Mouse (Mus musculus): ENCODE measurements around the gene Slc29a4.

Slc29a4 gene

DNA sequence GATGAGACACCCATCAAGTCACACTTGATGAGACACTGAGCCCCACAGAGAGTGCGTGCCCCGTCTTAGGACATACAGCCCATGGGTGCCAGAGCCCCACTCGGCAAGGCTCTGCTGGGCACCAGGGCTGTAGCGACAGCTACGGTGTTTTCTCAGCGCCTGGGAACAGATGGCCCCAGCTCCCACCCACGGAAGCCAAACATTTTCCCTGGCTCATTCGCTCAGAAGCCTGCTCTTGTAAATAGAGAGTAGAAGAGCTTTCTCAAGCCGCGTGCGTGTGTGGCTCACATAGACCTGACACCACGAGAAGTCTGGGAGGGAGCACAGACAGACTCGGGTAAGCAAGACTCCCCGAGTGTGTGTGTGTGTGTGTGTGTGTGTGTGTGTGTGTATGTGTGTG is at the start of gene Slc29a4:
Gene Slc29a4, plus strand, starts transcription at position 265 of the 400 bp plus-strand sequence.
- peak; percentile 85 for DNase-seq

DNA sequence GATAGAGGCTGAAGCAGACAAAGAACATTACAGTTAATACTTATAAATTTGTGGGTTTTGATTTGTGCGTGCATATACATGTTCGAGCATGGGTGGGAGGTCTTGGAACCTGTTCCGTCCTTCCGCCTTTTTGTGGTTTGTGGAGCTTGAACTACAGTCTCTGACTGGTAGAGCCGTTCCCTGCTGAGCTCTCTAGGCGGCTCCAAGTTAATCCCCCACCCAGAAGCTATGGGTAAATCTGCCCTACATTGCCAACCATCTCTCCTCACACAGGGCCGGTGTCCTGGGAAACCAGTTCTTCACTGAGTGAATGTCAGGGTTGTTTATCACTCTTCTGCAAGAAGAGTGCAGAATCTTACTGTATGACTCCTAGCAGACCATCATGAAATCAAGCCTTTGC is 44.1 kb upstream of the Slc29a4 start:
- DNase-seq, result no peak

DNA sequence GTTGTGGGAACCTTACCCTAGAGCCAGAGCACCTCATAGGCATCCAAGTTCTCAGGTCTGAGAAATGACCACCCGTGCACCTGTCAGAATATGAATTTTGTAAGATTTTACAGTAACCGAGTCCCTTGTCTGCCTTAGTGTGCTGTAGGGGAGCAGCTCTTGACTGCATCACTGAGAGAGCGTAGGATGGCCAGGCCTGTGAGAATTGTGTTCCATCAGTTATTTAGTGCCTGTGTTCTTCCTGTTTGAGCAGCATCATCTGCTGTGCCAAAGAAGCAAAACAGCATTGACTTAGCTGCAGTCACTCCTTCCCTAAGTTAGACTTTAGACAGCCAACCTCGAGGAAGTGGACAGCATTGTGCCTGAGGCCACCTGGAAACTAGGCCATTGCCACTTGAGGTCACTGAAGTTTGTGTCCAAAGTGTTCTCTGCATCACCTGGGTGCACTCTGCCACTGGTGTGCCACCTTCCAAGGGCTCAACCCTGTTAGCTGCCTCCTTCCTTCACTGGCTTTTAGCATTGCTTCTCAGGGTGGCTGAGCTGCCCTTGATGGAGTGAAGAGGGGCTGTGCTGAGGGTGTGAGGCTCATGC is 42.8 kb upstream of the Slc29a4 start:
- DNase-seq, result no peak

DNA sequence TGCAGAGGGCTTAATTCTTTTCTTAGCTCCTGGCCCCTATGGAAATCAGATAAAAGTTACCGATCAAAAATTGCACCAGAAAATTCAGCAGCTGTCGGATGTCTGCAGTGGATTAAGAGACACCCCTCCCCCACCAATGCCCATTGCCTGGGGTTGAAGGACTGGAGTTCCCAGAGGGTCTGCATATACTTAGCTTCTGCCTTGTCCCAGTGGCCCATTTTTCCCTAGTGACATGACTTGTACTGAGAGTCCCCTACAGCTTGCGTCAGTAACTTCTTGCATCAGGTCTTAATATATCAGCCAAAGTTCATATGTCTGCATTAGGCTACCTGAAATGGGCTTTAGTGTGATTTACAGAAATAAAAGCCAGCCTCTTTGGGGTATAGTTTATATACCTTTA is 41.9 kb upstream of the Slc29a4 start:
- DNase-seq, result no peak

DNA sequence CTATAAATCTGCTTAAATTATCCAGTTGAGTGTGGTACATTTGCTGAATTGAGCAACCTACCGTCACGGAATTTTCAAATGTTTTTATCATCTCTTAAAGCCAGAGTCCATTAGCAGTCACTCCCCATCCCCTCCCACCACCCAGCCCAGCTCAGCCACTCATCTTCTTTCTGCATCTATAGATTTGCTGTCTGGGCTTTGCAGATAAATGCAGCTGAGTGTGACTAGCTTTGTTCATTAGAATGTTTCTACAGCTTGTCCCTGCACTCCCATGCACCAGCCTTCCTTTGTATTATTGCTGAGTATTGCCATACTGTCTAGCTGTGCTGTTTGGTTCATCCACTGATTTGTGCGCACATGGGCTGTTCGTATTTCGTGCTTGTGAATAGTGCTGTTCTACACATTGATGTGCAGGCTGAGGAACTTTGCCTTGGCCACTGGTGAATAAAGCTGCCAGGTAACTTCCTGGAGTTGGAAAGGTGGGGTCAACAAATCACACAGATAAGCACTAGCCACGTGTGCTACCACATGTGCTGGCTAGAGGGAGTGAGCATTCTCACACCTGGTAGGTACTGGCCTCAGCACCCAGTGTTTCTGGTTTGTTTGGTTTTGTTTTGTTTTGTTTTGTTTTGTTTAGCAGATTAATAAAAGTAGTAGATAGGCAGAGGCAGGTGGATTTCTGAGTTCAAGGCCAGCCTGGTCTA is 41.4 kb upstream of the Slc29a4 start:
- no peak for DNase-seq

DNA sequence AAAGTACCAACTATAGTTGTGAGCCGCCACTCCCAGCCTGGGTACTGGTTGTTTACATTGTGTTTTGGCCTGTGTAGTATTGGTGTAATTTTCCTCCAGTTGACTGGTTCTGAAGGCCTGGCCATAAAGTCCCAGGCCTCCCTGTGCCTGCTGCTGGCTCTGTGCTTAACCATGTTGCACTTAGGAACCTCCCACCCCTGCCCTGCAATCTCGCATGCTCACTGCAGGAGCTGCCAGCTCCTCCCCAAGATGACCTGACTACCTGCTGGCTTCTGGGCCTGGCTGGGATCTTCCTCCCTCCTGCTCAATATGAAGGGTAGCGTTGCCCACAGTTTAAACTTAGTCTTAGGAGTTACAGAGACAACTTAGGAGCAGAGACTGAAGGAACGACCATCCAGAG is 40.0 kb upstream of the Slc29a4 start:
- DNase-seq, result no peak

DNA sequence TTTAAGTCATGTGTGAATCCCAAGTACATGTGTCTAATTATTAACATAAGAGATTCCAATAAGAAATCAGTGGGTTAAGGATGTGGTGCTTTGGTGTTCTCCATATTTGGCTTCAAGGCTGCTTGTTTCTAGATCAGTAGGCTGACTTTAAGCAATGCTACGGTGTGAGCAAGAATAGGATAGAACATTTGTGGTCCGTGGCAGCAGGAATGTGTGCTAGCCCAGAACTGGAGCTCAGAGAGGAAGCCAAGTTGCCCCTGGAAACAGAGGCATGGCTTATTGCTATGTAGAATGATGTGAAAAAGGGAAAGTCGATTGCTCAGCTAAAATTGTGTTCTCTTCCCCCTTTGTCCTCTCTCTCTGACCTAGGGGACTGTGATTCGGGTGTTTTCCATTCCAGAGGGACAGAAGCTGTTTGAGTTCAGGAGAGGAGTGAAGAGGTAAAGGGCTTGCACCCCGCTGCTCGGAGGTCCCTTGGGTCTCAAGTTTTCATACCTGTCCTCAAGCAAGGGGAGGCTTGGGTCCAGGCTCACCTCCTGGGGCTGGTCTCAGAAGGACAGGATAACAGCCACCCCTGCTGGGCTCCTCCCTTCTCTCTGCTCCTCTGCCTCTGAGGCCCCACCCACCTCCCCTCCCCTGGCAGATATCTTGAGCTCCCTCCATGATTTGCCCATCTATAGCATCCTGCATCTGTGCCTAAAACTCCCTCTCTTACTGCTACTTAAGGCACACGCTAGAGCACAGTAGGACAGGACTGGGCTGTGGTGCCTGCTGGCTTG is 31.5 kb upstream of the Slc29a4 start:
- no peak for DNase-seq

DNA sequence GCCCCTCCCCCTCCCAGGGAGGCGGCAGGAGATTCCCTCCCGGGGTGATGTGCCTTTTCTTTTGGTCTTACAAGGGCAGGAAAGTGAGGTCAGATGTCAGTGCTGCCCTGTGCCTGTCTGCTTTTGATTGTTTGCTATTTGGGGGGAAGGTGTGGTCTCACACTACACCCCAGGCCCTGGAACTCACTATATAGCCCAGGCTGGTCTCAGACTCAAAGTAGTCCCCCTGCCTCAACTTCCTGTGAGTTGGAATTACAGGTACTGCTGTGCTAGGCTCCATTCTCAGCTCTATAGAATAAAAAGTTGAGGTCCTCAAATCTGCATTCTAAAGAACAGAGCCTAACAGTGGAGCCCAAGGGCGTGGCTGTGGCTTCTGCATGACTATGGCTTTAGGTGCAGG is 24.4 kb upstream of the Slc29a4 start:
- no peak for DNase-seq

DNA sequence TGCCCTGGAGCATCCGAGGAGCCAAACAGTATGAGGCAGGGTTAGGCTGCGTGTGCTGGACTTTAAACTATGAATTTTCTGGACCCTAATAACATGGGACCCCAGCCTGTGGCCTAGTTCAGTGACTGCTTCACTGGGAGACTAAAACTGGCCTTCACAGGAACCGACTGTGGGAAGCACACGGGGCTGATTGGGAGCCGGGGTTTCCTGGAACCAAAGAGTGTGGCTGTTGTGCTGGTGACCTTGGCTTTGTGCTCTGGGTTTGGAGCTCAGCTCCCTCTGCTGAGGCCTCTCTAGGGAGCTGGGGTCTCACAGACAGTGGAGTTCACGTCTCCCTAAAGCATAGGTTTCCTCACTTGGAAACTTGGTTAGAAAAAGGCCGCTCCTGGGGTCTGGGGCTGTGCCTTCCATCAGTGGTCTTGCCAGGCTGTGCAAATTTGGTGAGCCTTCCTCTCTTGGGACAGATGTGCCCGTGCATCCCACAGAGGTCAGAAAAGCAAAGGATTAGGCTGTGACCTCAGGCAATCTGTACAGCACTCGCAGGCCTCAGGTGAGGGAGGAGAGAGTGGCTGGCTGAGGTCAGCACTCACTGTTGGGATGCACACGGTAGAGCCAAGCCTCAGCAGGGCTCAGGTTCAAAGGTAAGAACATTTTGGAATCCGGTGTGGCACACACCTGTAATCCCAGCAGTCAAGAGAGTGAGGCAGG is 23.6 kb upstream of the Slc29a4 start:
- no peak for DNase-seq

DNA sequence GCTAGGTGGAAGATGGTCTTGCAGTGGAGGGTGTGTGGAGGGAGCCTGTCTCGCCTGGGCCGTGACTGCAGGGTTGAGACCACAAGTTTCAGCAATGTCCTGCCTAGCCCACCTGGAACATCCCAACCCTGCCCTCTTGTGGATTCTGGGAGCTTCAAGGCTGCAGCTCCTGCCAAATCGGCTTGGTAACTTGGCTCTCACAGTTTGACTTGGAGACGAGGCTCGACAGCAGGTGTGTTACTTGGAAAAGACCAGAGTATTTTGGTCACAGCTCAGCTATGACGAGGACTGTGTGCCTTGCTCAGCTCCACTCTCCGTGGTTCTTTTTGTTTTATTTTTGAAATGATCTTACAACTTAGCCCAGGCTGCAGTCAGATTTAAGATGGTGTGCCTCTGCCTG is 22.6 kb upstream of the Slc29a4 start:
- DNase-seq, result peak; percentile 39

DNA sequence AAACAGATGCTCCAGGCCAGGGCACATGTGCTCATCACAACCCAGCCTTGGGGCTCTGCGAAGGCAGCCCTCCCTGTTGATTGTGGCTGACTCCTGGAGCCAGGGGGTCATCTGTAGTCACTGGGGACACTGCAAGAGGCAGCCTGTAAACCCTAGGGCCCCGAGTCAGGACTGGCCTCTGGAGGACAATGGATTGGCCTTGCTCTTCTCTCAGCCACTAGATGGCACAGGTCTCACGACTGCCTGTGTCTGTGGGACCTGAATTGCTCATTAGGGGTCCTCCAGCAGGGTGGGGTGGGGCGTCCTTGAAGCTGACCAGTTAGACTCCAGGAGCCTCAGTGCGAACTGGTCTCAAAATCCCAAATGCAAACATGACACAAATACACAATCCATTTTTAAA is 19.2 kb upstream of the Slc29a4 start:
- no peak for DNase-seq

DNA sequence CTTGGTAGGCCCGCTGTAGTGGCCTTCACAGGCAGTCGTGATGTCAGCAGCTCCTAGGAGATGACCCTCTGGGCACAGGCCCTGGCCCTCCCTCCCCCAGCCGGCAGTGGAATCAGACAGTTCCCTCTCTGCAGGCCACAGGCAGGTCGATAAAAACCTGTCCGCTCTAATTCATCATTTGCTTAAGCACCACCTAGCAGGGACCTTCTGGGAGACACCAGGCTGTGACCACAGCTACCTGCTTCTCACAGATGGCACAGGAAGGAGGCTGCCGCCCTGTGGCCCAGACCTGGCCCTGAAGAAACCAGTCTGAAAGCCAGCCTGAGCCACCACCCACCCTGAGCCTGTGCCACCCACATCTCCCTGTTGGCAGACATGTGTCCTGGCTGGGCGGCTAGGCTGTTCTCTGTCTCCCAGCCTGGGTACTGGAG is 14.2 kb upstream of the Slc29a4 start:
- no peak for DNase-seq

DNA sequence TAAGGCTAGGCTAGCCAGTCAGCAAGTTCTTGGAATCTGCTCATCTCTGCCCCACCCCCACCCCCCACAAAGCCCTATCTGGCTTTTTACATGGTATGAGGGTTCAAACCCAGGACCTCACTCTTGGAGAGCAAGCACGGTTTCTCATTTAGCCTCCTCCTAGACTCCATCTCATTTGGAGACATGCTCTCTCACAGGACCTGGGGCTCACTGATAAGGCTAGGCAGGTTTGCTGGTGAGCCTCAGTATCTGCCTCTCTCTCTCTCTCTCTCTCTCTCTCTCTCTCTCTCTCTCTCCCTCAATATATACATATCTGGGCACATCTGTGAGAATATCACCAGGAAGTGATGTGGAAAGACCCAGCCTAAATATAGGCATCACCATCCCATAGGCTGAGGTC is 13.2 kb upstream of the Slc29a4 start:
- DNase-seq, result no peak

DNA sequence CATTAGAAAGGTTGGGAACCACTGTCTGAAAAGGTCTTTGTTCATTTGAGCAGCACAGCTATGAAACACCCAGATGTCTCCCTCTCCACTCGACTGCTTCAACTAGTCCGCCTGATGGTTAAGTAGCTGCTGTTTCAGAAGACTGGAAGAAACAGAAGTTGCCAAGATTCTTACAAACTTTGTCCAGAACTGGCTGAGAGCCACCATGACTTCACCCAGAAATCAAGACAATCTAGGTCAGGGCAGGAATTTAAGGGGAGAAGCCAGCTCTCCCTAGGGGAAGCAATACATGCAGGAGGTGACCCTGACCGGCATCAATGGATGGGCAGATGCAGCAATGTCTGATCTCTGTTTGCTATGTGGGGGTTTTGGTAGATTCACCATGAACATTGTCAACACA is 10.4 kb upstream of the Slc29a4 start:
- DNase-seq, result no peak

DNA sequence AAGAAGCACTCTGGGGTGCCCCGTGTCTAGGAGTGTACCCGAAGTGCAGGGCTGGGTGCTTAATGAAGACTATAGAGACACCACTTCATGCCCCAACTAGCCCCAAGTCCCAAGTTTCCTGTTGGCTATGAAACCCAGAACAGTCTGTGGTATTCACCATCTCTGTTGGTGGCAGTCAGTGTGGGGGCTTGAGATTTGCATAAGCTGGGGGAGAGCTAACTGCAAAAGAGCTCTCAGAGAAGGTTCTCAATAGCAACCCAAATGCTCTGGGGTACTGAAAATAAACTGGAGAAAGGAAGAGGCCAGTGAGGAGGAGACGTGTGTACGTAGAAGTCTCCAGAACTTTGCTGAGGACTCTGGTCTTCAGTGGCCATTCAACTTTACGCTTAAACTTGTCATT is 9.8 kb upstream of the Slc29a4 start:
- peak; percentile 29 for DNase-seq

DNA sequence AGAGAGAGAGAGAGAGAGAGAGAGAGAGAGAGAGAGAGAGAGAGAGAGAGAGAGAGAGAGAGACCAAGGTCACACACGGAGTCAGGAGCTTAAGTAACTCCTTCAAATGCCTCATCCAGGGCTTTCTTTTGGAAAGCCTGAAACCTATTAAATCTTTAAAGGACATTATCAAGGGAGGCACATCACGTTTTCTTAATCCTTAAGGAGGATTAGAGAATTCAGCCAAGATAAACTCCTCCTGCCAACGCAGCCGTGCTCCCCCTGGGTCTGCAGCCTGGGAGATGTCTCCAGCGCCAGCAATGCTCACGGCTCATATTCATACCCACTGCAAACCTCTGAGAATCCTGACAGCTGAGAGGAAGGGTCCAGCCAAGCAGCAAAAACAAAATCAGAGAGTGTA is 3.4 kb upstream of the Slc29a4 start:
- no peak for DNase-seq

DNA sequence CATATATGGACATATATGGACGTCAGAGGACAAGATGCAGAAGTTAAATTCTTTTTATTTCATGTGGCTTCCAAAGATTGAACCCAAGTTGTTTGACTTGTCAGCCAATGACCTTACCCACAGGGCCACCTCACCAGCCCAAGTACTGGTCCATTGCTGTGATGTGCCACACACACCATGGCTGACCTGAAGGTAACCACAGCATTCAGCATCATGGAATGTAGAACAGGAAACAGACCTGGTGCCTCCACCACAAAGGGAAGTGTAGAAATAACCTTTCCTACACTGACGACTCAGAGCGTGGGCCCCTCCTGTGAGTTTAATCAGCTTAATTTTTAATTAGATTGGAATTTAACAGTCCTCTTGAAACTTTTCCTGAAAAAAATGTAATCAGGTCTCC is 2.0 kb upstream of the Slc29a4 start:
- no peak for DNase-seq

DNA sequence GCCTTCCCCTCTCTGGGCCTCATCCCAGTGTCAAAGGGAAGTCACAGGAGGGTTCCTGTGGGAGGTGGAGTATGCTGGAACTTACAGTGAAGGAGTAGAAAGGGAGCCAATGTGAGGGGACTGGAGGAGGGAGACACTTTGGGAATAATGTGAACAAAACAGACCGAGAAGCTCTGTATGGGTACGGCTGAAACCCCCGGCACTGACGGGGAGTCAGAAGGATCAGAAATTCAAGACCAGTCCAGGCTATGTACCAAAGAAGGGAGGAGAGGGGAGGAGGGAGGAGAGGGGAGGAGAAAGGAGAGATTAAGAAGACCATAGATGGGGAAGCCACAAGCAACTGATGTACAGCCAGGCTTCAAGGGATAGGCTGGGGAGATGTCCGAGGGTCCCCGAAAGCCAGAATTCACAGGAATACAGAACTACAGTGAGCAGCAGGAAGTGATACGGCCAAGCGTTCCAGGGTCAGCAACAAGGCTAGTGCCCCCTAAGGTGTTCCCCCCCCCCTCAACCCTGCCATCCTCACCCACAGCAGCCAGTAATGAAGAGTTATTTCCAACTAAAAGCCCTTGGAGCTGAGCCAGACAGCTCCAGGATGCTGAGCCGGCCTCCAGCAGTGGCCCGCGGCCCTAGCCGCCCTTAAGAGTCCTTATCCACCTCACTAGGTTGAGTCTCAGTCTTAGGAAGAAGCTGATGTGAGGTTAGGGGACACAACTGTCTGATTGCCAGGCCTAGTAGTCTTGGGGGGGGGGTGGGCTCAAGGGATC is 842 bp downstream of the Slc29a4 start:
- DNase-seq, result no peak

DNA sequence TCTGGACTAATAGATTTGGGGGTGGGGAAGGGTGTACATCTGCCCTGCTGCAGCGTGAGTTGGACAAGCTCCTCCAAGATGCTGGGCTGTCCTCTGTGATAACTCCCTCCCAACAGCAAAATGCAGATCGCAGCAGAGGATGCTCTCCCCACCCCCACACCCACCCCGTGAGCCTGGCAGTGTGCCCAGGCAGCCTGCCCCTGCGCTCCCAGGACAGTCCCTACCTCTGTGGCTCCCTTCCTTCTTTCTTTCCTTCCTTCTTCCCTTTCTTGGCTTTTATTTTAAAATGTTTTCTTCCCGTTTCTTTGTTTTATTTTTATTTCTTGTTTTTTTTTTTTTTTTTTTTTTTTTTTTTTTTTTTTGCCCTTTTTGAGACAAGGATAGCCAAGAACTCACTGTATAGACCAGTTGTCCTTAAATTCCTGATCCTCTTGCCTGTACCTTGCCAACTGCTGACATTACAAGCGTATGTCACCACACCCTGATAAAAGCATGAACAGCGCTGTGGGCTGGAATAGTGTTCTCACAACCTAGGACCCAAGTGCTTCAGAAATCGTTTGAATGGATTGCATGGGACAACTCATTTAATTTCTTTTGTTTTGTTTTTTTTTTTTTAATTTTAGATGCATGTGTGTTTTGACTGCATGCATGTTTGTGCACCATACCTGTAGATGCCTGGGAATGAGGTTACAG is 1.6 kb downstream of the Slc29a4 start:
- DNase-seq, result no peak

DNA sequence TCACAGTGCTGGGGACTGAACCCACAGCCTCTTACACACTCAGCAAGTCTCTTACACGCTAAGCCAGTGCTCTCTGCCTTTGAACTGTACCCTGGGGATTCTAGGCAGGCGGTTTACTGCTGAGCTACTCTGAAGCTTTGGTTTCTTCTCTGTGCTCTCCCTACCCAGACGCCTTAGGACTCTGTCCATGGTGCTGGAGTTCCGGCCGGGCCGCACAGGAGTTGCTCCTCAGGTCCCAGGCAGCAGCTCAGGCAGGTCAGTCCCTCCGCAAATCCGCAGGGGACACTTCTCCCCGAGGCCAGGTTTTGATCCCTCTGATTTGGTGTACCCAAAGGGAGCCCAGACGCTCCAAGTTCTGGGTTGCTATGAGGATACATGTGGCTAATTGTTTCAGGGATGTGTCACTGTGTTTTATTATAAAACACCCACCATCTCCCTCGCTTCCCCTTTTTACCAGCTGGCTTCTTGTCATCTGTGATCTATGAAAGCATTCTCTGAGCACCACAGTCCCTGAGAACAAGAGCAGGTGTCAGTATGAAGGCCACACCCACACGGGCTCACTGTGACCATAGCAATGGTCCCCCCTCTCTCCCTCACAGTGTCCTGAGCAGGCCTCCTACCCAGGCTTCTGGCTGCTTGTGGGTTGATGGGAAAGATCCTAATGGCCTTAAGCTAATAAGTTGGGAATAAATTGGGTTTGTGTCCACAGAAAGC is 2.5 kb downstream of the Slc29a4 start:
- no peak for DNase-seq

DNA sequence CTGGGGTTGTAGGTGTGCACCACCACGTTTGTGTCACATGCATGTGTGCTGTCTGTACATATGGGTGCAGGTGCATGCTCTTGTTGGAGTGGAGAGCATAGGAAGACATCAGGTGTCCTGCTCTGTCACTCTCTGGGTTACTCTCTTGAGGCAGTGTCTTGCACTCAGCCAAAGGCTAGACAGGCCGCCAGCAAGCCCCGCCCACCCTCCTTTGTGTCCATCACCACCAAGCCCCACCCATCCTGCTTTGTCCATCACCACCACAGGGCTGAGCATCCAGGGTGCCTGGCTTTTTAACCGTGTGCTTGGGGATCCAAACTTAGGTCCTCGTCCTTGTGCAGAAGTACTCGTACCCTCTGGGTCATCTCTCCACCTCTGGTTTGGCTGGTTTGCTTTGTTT is 3.9 kb downstream of the Slc29a4 start:
- no peak for DNase-seq

Measured in right cerebral cortex, adult 18-20 months (tissue).